Mouse (Mus musculus): ENCODE results near the gene Hivep3. TPM values are rescaled to one million over a fixed set of nuclear protein-coding genes. Genes with fewer than 3 reads are reported as not detected.

The Hivep3 gene
- total and polyA plus RNA-seq, 3 experiments = 14.4 to 32.3 (median 21.2) TPM

GRCm38 (mm10) chr4:119701269-119701954 is 32.2 kb upstream of the Hivep3 start:
- Histone ChIP-seq H3K36me3 (replicated peaks in 1 of 2; ENCODE audit: control insufficient read depth in 1 of 2, insufficient read depth in 1 of 2, low read length in 1 of 2) (no peaks in the 10 kb centered on the region), H3K79me2 (replicated peaks; ENCODE audit: control insufficient read depth, extremely low read depth, insufficient read depth, poor library complexity, severe bottlenecking) (no peaks in the 10 kb centered on the region), H3K4me2 (ENCODE audit: insufficient read depth, low read depth, poor library complexity, severe bottlenecking) (no peak overlapping the region), H3K9me3 (replicated peaks; ENCODE audit: low read length) (peaks cover 10% of the 10 kb centered on the region), H3K4me3 (replicated peaks in 1 of 3; ENCODE audit: low read depth in 2 of 3, low read length in 2 of 3, poor library complexity in 1 of 3) (no peak overlapping the region), H3K27me3 (replicated peaks) (no peaks in the 10 kb centered on the region), H3K4me1 (ENCODE audit: control insufficient read depth in 1 of 2, insufficient read depth in 2 of 2) (no peaks in the 10 kb centered on the region), H3K27ac (ENCODE audit: insufficient read depth, low read depth) (no peak overlapping the region), H3K9ac (ENCODE audit: insufficient read depth, low read depth) (no peak overlapping the region)
- in situ Hi-C loops (cut with MboI; ENCODE audit: low pct_ligation_motif_present, low pct_unique_long_range_greater_than_20kb, low sequenced_read_pairs) = no loop called here
- no peak for TF ChIP-seq MAFK (IDR thresholded peaks at IDR 0.05; ENCODE audit: insufficient replicate concordance, low read length)
- TF ChIP-seq BHLHE40 (IDR thresholded peaks at IDR 0.05; ENCODE audit: low read depth, low read length) = no peak
- no peak for TF ChIP-seq UBTF (IDR thresholded peaks at IDR 0.05; ENCODE audit: low read depth, low read length)
- no peak for TF ChIP-seq USF2 (conservative IDR thresholded peaks at IDR 0.05; ENCODE audit: low read depth, low read length)
- TF ChIP-seq ETS1 (conservative IDR thresholded peaks at IDR 0.05; ENCODE audit: low read depth, low read length) = no peak
- dilution Hi-C loops (cut with MboI; ENCODE audit: extremely low pct_ligation_motif_present, extremely low pct_unique_long_range_greater_than_20kb, low sequenced_read_pairs) = no loop called here
- no peak for DNase-seq (ENCODE audit: extremely low read depth)

GRCm38 (mm10) chr4:119703965-119704364 is 29.6 kb upstream of the Hivep3 start:
- Histone ChIP-seq H3K4me2 (ENCODE audit: insufficient read depth, low read depth, poor library complexity, severe bottlenecking) (no peak overlapping the region), H3K27me3 (replicated peaks) (no peaks in the 10 kb centered on the region), H3K9me3 (replicated peaks; ENCODE audit: low read length) (peaks cover 10% of the 10 kb centered on the region), H3K36me3 (replicated peaks in 1 of 2; ENCODE audit: control insufficient read depth in 1 of 2, insufficient read depth in 1 of 2, low read length in 1 of 2) (no peaks in the 10 kb centered on the region), H3K9ac (ENCODE audit: insufficient read depth, low read depth) (no peak overlapping the region), H3K79me2 (replicated peaks; ENCODE audit: control insufficient read depth, extremely low read depth, insufficient read depth, poor library complexity, severe bottlenecking) (no peaks in the 10 kb centered on the region), H3K27ac (ENCODE audit: insufficient read depth, low read depth) (no peak overlapping the region), H3K4me1 (ENCODE audit: control insufficient read depth in 1 of 2, insufficient read depth in 2 of 2) (peaks cover 3 to 16% of the 10 kb centered on the region in 2 experiments; a peak in 3 of 4 replicates), H3K4me3 (replicated peaks in 1 of 3; ENCODE audit: low read depth in 2 of 3, low read length in 2 of 3, poor library complexity in 1 of 3) (no peak overlapping the region)
- in situ Hi-C loops (cut with MboI; ENCODE audit: low pct_ligation_motif_present, low pct_unique_long_range_greater_than_20kb, low sequenced_read_pairs) (no loop called here), dilution Hi-C loops (cut with MboI; ENCODE audit: extremely low pct_ligation_motif_present, extremely low pct_unique_long_range_greater_than_20kb, low sequenced_read_pairs) (no loop called here)
- no peak for TF ChIP-seq MEF2A (IDR thresholded peaks at IDR 0.05; ENCODE audit: borderline replicate concordance, low read depth, low read length)
- TF ChIP-seq BHLHE40 (IDR thresholded peaks at IDR 0.05; ENCODE audit: low read depth, low read length) = no peak
- no peak for TF ChIP-seq TCF12 (IDR thresholded peaks at IDR 0.05; ENCODE audit: low read depth, low read length)
- no peak for TF ChIP-seq POLR2A (IDR thresholded peaks at IDR 0.05; ENCODE audit: low read depth, low read length)
- TF ChIP-seq ZNF384 (IDR thresholded peaks at IDR 0.05; ENCODE audit: low read depth, low read length) = no peak
- no peak for TF ChIP-seq ZC3H11A (IDR thresholded peaks at IDR 0.05; ENCODE audit: low read depth, low read length)
- no peak for TF ChIP-seq UBTF (IDR thresholded peaks at IDR 0.05; ENCODE audit: low read depth, low read length)
- no peak for DNase-seq (ENCODE audit: extremely low read depth)

GRCm38 (mm10) chr4:119707326-119707725 is 26.3 kb upstream of the Hivep3 start:
- dilution Hi-C loops (cut with MboI; ENCODE audit: extremely low pct_ligation_motif_present, extremely low pct_unique_long_range_greater_than_20kb, low sequenced_read_pairs) = no loop called here
- no peak overlapping the region for H3K4me3 ChIP-seq (replicated peaks in 1 of 3; ENCODE audit: low read depth in 2 of 3, low read length in 2 of 3, poor library complexity in 1 of 3)
- no peak overlapping the region for H3K4me2 ChIP-seq (ENCODE audit: insufficient read depth, low read depth, poor library complexity, severe bottlenecking)
- no peak overlapping the region for H3K27ac ChIP-seq (ENCODE audit: insufficient read depth, low read depth)
- H3K4me1 ChIP-seq (ENCODE audit: control insufficient read depth in 1 of 2, insufficient read depth in 2 of 2) = peaks cover 3 to 16% of the 10 kb centered on the region in 2 experiments; a peak in 3 of 4 replicates
- H3K79me2 ChIP-seq (replicated peaks; ENCODE audit: control insufficient read depth, extremely low read depth, insufficient read depth, poor library complexity, severe bottlenecking) = no peaks in the 10 kb centered on the region
- TF ChIP-seq MAZ (IDR thresholded peaks at IDR 0.05; ENCODE audit: low read depth, low read length) (no peak), POLR2A (IDR thresholded peaks at IDR 0.05; ENCODE audit: low read depth, low read length) (no peak)
- H3K9me3 ChIP-seq (replicated peaks; ENCODE audit: low read length) = peaks cover 7% of the 10 kb centered on the region
- no peak overlapping the region for H3K9ac ChIP-seq (ENCODE audit: insufficient read depth, low read depth)
- in situ Hi-C loops (cut with MboI; ENCODE audit: low pct_ligation_motif_present, low pct_unique_long_range_greater_than_20kb, low sequenced_read_pairs) = no loop called here
- no peaks in the 10 kb centered on the region for H3K27me3 ChIP-seq (replicated peaks)
- H3K36me3 ChIP-seq (replicated peaks in 1 of 2; ENCODE audit: control insufficient read depth in 1 of 2, insufficient read depth in 1 of 2, low read length in 1 of 2) = no peaks in the 10 kb centered on the region
- DNase-seq (ENCODE audit: extremely low read depth) = no peak
